8 mouse cellular contexts compared by ENCODE assay signal in genomic region chr8:48842035-48842434, GRCm38 (mm10). TPM values are rescaled to one million over a fixed set of nuclear protein-coding genes. Genes with fewer than 3 reads are reported as not detected.
A peak's percentile ranks its signal among the peaks of the same experiment; 100 is the strongest.
DNase-seq lines count a peak whose midpoint lies in the region; ATAC-seq lines count a peak whose summit lies in the region.

No protein-coding gene starts in this region.

- no peaks in the 10 kb centered on the region for H3K36me3 ChIP-seq in kidney, embryonic 16.5 days (ENCODE audit: insufficient read depth, low read length)
- H3K36me3 ChIP-seq in forebrain, embryonic 11.5 days (ENCODE audit: control insufficient read depth, insufficient read depth, low read length), result no peaks in the 10 kb centered on the region
- no peaks in the 10 kb centered on the region for H3K36me3 ChIP-seq in limb, embryonic 11.5 days (ENCODE audit: control insufficient read depth, insufficient read depth, low read length)
- no peaks in the 10 kb centered on the region for H3K36me3 ChIP-seq in neural tube, embryonic 13.5 days

- no peak overlapping the region for H3K27ac ChIP-seq in kidney, embryonic 16.5 days (ENCODE audit: low read length)
- H3K27ac ChIP-seq in forebrain, embryonic 11.5 days (ENCODE audit: low read depth, low read length), result no peak overlapping the region
- H3K27ac ChIP-seq in limb, embryonic 11.5 days (replicated peaks; ENCODE audit: low read depth, low read length), result no peak overlapping the region
- H3K27ac ChIP-seq in neural tube, embryonic 13.5 days (replicated peaks), result peak overlapping the region; percentile 92

- H3K9me3 ChIP-seq in kidney, embryonic 16.5 days (ENCODE audit: low read length), result no peaks in the 10 kb centered on the region
- H3K9me3 ChIP-seq in forebrain, embryonic 11.5 days (ENCODE audit: control insufficient read depth, low read length), result no peaks in the 10 kb centered on the region
- no peaks in the 10 kb centered on the region for H3K9me3 ChIP-seq in limb, embryonic 11.5 days (ENCODE audit: control insufficient read depth, low read length)
- no peaks in the 10 kb centered on the region for H3K9me3 ChIP-seq in neural tube, embryonic 13.5 days

- H3K4me2 ChIP-seq in kidney, embryonic 16.5 days (replicated peaks; ENCODE audit: low read depth, low read length), result peak overlapping the region; percentile 61
- peak overlapping the region; percentile 97 for H3K4me2 ChIP-seq in forebrain, embryonic 11.5 days (ENCODE audit: low read depth, low read length, severe bottlenecking)
- H3K4me2 ChIP-seq in limb, embryonic 11.5 days (ENCODE audit: low read depth, severe bottlenecking), result peak overlapping the region; percentile 78
- H3K4me2 ChIP-seq in neural tube, embryonic 13.5 days, result peak overlapping the region; percentile 95

- H3K4me3 ChIP-seq in kidney, embryonic 16.5 days (ENCODE audit: low read length), result peak overlapping the region; percentile 77
- peak overlapping the region; percentile 73 for H3K4me3 ChIP-seq in forebrain, embryonic 11.5 days (ENCODE audit: low read depth, low read length)
- peak overlapping the region; percentile 14; the same call in 1 of the 2 replicates for H3K4me3 ChIP-seq in limb, embryonic 11.5 days (ENCODE audit: low read depth, low read length)
- H3K4me3 ChIP-seq in neural tube, embryonic 13.5 days, result peak overlapping the region; percentile 72

- WGBS in kidney, embryonic 16.5 days, result 7% methylated on average over 4 of the region's 4 CpGs
- WGBS in forebrain, embryonic 11.5 days, result 8% methylated on average over 4 of the region's 4 CpGs
- 11% methylated on average over 4 of the region's 4 CpGs for WGBS in limb, embryonic 11.5 days
- WGBS in neural tube, embryonic 13.5 days, result 12% methylated on average over 4 of the region's 4 CpGs

- no peak for DNase-seq in kidney, postnatal 10 days
- no peak for DNase-seq in forebrain, embryonic 11.5 days (ENCODE audit: low spot score)
- no peak for DNase-seq in limb, embryonic 11.5 days (ENCODE audit: low spot score)
- DNase-seq in frontal cortex, postnatal 10 days (ENCODE audit: low spot score in 2 of 2), result no peak
- no peak for DNase-seq in lung, postnatal 25 days (ENCODE audit: low spot score)
- no peak for DNase-seq in layer of hippocampus, adult 9-10 months (ENCODE audit: low spot score)

- ATAC-seq in kidney, embryonic 16.5 days (ENCODE audit: low FRiP score, low TSS enrichment), result no peak
- no peak for ATAC-seq in forebrain, embryonic 11.5 days (replicated peaks; ENCODE audit: low FRiP score)
- ATAC-seq in limb, embryonic 11.5 days (ENCODE audit: insufficient number of reproducible peaks, low FRiP score, low TSS enrichment, low read depth), result no peak
- no peak for ATAC-seq in neural tube, embryonic 13.5 days (ENCODE audit: low read depth)

- peaks cover 16% of the 10 kb centered on the region for H3K27me3 ChIP-seq in kidney, embryonic 16.5 days (ENCODE audit: insufficient read depth, low read length)
- H3K27me3 ChIP-seq in forebrain, embryonic 11.5 days (ENCODE audit: control insufficient read depth, insufficient read depth, low read length), result peaks cover 25% of the 10 kb centered on the region
- peaks cover 19% of the 10 kb centered on the region for H3K27me3 ChIP-seq in limb, embryonic 11.5 days (ENCODE audit: control insufficient read depth, insufficient read depth, low read length)
- H3K27me3 ChIP-seq in neural tube, embryonic 13.5 days, result peaks cover 34% of the 10 kb centered on the region

- peak overlapping the region; percentile 83 for H3K9ac ChIP-seq in kidney, embryonic 16.5 days (replicated peaks; ENCODE audit: low read length)
- H3K9ac ChIP-seq in forebrain, embryonic 11.5 days (ENCODE audit: low read length), result peak overlapping the region; percentile 81
- no peak overlapping the region for H3K9ac ChIP-seq in limb, embryonic 11.5 days (ENCODE audit: low read length)
- peak overlapping the region; percentile 85 for H3K9ac ChIP-seq in neural tube, embryonic 13.5 days

- H3K4me1 ChIP-seq in kidney, embryonic 16.5 days (ENCODE audit: insufficient read depth, low read length), result peaks cover 14% of the 10 kb centered on the region
- peaks cover 10% of the 10 kb centered on the region for H3K4me1 ChIP-seq in forebrain, embryonic 11.5 days (replicated peaks; ENCODE audit: control insufficient read depth, insufficient read depth, low read length)
- peaks cover 8% of the 10 kb centered on the region for H3K4me1 ChIP-seq in limb, embryonic 11.5 days (ENCODE audit: control insufficient read depth, insufficient read depth, low read length)
- H3K4me1 ChIP-seq in neural tube, embryonic 13.5 days (replicated peaks), result peaks cover 41% of the 10 kb centered on the region

RNA-seq across cellular contexts. Expression of gene Tenm3, which starts 1.7 kb away (rescaled TPM):
- 20.3 and 23.5 TPM in 2 replicates for polyA plus RNA-seq in kidney, embryonic 16.5 days (2015; fragmentation: Nextera tagmentation; extraction: Ambion mirVana)
- 46.0 and 48.1 TPM in 2 replicates for polyA plus RNA-seq in forebrain, embryonic 11.5 days (2014; fragmentation: Nextera tagmentation; extraction: Ambion mirVana)
- 51.6 and 52.1 TPM in 2 replicates for polyA plus RNA-seq in limb, embryonic 11.5 days (2014; fragmentation: Nextera tagmentation; extraction: Ambion mirVana)
- 40.7 and 47.0 TPM in 2 replicates for polyA plus RNA-seq in neural tube, embryonic 13.5 days (2015; fragmentation: Nextera tagmentation; extraction: Ambion mirVana)

Comparison
In these comparisons a context has a peak if more than half of its experiments do, and no peak if none do; other contexts are left out.
1. H3K4me3 ChIP-seq: peak in every context shown above with its lines; median percentile 77 in kidney, embryonic 16.5 days; 73 in forebrain, embryonic 11.5 days; 72 in neural tube, embryonic 13.5 days; 14 in limb, embryonic 11.5 days.